Mouse (Mus musculus): Measurements from ENCODE around the gene Caskin1. TPM values are rescaled to one million over a fixed set of nuclear protein-coding genes. Genes with fewer than 3 reads are reported as not detected.
A peak's percentile ranks its signal among the peaks of the same experiment; 100 is the strongest.

Caskin1 gene
- polyA plus RNA-seq (2015; fragmentation: Nextera tagmentation; extraction: Ambion mirVana): 24.7 and 29.1 TPM in 2 replicates

DNA sequence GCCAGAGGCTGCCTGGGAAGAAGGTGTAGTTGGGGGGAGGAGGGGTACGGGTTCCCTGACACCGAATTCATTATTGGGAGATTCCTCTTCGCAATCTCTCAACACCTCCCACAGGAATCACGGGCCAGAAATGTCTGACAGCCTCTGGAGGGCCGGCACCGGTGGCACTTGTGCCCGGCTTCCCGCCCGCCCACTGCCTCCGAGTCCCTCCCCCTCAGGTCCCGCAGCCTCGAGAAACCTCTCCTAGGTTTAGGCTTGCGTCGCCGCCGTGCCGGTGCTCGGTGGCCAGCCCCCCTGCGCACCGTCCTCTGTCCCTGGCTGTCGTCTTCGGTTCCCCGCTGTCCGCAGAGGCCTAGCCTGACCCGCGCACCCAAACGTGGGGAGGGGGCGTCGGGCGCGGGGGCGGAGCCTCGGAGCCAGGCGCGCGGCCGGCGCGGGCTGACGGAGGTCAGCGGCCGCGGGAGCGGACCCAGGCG is at the start of gene Caskin1:
TSS of gene Caskin1 (plus strand) at position 416 of the 476 bp plus-strand sequence.
- Histone ChIP-seq H3K27me3 (no peaks in the 10 kb centered on the region), H3K36me3 (no peaks in the 10 kb centered on the region), H3K27ac (peak within 1 kb of the TSS; percentile 97), H3K9me3 (no peaks in the 10 kb centered on the region), H3K4me3 (replicated peaks) (peak within 1 kb of the TSS; percentile 90), H3K4me2 (replicated peaks) (peak within 1 kb of the TSS; percentile 86), H3K4me1 (replicated peaks) (peaks cover 39% of the 10 kb centered on the region), H3K9ac (replicated peaks) (peak within 1 kb of the TSS; percentile 95)
- WGBS: 1% methylated on average over 42 of the region's 45 CpGs
- peak; percentile 78 for ATAC-seq

DNA sequence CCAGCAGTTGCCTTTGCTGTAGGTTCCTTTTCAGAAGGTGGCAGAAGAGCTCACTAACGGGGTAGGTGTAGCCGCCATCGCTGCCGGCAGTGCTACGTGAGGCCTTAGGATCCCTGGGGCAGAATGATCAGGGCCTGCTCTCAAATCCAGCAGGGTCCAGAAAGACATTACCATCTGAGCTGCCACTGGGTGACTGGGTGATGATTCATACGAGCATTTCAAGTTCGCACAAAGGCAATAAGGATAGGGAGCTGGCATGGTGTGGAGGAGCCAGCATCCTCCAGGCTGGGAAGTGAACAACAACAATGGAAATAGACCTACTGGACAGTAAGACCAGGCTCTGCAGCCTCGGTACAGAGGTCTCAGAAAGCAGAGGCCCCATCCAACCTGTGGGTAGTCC is 48.0 kb upstream of the Caskin1 start:
- H3K4me1 ChIP-seq (replicated peaks): no peaks in the 10 kb centered on the region
- no peak overlapping the region for H3K27ac ChIP-seq
- H3K9me3 ChIP-seq: no peaks in the 10 kb centered on the region
- H3K4me3 ChIP-seq (replicated peaks): no peak overlapping the region
- H3K9ac ChIP-seq (replicated peaks): no peak overlapping the region
- H3K4me2 ChIP-seq (replicated peaks): no peak overlapping the region
- WGBS: 92% methylated on average over 8 of the region's 8 CpGs
- H3K36me3 ChIP-seq: peaks cover 88% of the 10 kb centered on the region
- H3K27me3 ChIP-seq: no peaks in the 10 kb centered on the region
- ATAC-seq: no peak

DNA sequence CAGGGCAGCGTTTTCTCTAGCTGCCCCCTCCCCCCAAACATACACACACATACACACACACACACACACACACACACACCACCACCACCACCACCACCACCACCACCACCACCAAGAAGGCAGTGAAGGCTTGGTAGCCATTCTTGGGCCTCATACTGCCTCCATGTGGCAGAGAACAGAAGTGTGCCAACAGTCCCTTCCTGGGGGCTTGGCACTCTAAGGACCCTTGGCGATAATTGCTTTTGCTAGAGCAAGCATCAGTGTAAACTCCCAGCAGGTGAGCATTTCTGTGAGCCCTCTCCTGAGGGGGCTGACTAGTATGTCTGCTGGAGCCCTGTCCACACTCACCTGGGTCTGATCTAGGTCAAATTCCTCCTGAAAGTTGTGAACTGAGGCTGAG is 47.3 kb upstream of the Caskin1 start:
- no peaks in the 10 kb centered on the region for H3K27me3 ChIP-seq
- H3K9ac ChIP-seq (replicated peaks): no peak overlapping the region
- H3K9me3 ChIP-seq: no peaks in the 10 kb centered on the region
- ATAC-seq: no peak
- no peaks in the 10 kb centered on the region for H3K4me1 ChIP-seq (replicated peaks)
- no peak overlapping the region for H3K4me3 ChIP-seq (replicated peaks)
- H3K4me2 ChIP-seq (replicated peaks): no peak overlapping the region
- H3K27ac ChIP-seq: no peak overlapping the region
- 37% methylated on average over 2 of the region's 2 CpGs for WGBS
- peaks cover 88% of the 10 kb centered on the region for H3K36me3 ChIP-seq

DNA sequence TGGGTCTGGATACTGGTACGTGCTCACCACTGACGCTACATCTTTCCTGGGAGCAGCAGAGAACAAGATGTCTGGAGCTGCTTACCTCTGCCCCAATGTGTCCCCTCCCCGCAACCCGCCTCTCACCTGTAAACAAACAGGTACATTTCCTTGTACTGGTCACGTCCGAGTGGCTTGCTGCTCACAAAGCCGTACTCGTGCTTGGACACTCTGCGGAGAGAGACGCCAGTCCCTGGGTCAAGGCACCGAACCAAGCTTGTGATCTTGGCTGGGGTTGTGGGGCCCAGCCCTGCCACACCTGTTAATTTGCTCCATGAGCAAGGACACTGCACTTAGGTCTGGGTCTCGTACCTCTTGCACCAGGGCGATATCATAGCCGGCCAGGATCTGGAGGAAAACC is 46.3 kb upstream of the Caskin1 start:
- 90% methylated on average over 14 of the region's 14 CpGs for WGBS

DNA sequence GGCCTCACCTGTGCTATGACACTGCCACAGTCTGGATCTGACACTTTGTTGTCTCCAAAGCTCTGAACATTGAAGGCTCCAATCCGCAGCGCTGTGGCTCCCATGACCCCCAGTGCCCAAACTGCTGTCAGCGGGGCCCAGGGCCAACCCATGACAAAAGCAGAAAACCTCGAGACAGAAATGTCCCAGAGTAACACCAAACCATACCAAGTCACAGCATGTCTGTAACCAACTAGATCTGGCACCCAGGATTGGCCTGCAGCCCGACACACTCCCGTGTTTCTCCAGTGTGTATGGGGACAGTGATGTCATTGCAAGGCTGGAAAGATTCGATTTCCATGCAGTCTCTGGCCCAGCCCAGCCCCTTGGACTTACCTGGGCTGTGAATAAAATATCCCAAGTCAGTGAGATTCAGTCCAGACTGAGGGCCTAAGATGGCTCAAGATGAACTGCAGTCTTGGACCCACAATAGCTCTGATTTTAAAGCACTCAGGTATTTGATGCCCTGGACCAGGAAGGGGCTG is 45.7 kb upstream of the Caskin1 start, which contains the start of gene Dnase1l2:
TSS of gene Dnase1l2 (minus strand) at position 474 of the 524 bp plus-strand sequence.
- ATAC-seq: no peak
- H3K4me3 ChIP-seq (replicated peaks): no peak within 1 kb of the TSS
- H3K27ac ChIP-seq: no peak within 1 kb of the TSS
- H3K27me3 ChIP-seq: no peaks in the 10 kb centered on the region
- no peaks in the 10 kb centered on the region for H3K9me3 ChIP-seq
- no peak within 1 kb of the TSS for H3K4me2 ChIP-seq (replicated peaks)
- H3K36me3 ChIP-seq: peaks cover 98% of the 10 kb centered on the region
- H3K9ac ChIP-seq (replicated peaks): no peak within 1 kb of the TSS
- WGBS: 81% methylated on average over 7 of the region's 7 CpGs
- no peaks in the 10 kb centered on the region for H3K4me1 ChIP-seq (replicated peaks)

More for the DNA sequence above, 46.3 kb upstream of the Caskin1 start:
- Histone ChIP-seq H3K4me1 (replicated peaks) (no peaks in the 10 kb centered on the region), H3K9me3 (no peaks in the 10 kb centered on the region), H3K9ac (replicated peaks) (no peak overlapping the region), H3K27me3 (no peaks in the 10 kb centered on the region), H3K4me3 (replicated peaks) (no peak overlapping the region), H3K4me2 (replicated peaks) (no peak overlapping the region), H3K27ac (no peak overlapping the region), H3K36me3 (peaks cover 96% of the 10 kb centered on the region)
- ATAC-seq: no peak

DNA sequence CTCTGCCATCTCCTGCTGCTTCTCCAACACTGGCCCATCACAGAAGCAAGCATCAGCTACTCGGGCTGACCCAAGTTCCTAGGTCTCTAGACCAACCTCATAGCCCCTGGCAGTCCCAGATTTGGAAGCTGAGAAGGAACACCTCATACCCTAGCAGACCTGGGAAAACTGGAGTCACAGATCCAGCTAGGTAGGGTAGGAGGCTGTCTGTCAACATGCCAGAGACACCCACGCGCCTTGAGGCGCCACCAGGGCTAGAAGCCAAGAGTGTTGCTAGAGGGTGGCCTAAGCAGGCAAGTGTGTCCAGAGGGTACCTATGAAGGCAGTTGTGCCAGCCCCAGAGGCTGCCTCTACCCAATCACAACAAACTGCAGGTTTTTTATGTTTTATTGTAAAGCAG is 45.0 kb upstream of the Caskin1 start:
- Histone ChIP-seq H3K4me3 (replicated peaks) (no peak overlapping the region), H3K27me3 (no peaks in the 10 kb centered on the region), H3K9ac (replicated peaks) (no peak overlapping the region), H3K9me3 (no peaks in the 10 kb centered on the region), H3K4me2 (replicated peaks) (no peak overlapping the region), H3K4me1 (replicated peaks) (no peaks in the 10 kb centered on the region), H3K27ac (no peak overlapping the region), H3K36me3 (peaks cover 98% of the 10 kb centered on the region)
- ATAC-seq: no peak
- WGBS: 98% methylated on average over 4 of the region's 4 CpGs

DNA sequence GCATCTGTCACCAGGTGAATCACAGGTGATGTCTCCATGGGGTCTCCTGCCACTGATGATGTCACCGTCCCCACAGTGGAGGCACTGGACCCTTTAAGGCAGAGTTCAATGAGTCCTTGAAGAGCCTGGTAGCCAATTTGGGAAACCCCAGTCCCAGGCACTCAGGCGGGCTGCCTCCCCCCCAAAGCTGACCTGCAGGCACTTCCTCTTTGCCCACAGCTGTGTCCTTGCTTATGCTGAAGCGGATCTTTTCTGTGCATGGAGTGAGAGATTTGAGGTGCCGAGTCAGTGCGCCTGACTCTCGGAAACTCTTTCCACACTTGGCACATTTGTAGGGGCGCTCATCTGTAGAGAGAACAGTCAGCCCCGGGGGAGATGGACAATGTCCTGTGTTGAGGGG is 41.8 kb upstream of the Caskin1 start:
- Histone ChIP-seq H3K9ac (replicated peaks) (no peak overlapping the region), H3K4me2 (replicated peaks) (no peak overlapping the region), H3K4me3 (replicated peaks) (no peak overlapping the region), H3K4me1 (replicated peaks) (no peaks in the 10 kb centered on the region), H3K27me3 (no peaks in the 10 kb centered on the region), H3K27ac (no peak overlapping the region), H3K9me3 (no peaks in the 10 kb centered on the region), H3K36me3 (peaks cover 100% of the 10 kb centered on the region)
- no peak for ATAC-seq
- 95% methylated on average over 8 of the region's 8 CpGs for whole genome bisulfite sequencing

DNA sequence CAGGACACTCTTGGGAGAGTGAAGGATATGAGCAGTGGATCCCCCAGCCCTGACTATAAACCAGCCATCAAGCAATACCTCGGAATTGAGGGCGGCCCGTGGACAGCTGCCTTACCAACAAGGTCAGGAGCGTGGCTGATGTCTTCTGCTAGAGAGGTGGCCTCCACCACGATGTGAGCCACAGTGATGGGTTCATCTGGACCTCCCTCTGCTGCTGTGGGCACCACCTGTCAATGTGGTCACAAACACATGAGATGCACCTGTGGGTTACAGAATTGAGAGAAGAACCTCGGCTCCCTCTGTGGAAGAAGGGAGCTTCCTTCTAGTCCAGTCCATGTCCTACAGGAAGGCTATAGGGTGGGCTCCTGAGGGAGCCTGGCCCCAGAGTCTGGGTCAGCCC is 38.9 kb upstream of the Caskin1 start:
- no peak for ATAC-seq
- WGBS: 94% methylated on average over 6 of the region's 6 CpGs
- Histone ChIP-seq H3K4me3 (replicated peaks) (no peak overlapping the region), H3K4me1 (replicated peaks) (peaks cover 15% of the 10 kb centered on the region), H3K9ac (replicated peaks) (no peak overlapping the region), H3K27ac (no peak overlapping the region), H3K36me3 (peaks cover 74% of the 10 kb centered on the region), H3K4me2 (replicated peaks) (no peak overlapping the region), H3K9me3 (no peaks in the 10 kb centered on the region), H3K27me3 (no peaks in the 10 kb centered on the region)

DNA sequence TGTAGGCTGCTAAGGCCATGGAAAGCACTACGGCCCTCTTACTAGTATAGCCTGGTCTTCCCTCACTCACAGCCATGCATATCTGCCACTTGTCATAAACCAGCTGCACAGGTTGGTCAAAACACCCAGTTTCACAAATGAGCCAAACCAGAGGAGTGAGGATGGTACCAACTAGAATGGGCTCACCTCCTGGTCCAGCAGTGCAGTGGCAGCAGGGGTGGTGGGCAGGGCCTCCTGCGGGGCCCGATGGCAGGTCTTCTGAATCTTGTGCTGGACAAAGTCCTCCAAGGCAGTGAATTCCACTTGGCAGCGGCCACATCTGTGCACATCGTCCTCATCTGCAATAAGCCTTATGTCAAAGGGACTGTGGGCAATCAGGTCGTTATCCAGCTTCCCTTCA is 37.2 kb upstream of the Caskin1 start:
- Histone ChIP-seq H3K9ac (replicated peaks) (no peak overlapping the region), H3K4me3 (replicated peaks) (no peak overlapping the region), H3K36me3 (peaks cover 57% of the 10 kb centered on the region), H3K4me1 (replicated peaks) (peaks cover 15% of the 10 kb centered on the region), H3K4me2 (replicated peaks) (no peak overlapping the region), H3K9me3 (no peaks in the 10 kb centered on the region), H3K27me3 (no peaks in the 10 kb centered on the region), H3K27ac (no peak overlapping the region)
- WGBS: 97% methylated on average over 6 of the region's 6 CpGs
- no peak for ATAC-seq

DNA sequence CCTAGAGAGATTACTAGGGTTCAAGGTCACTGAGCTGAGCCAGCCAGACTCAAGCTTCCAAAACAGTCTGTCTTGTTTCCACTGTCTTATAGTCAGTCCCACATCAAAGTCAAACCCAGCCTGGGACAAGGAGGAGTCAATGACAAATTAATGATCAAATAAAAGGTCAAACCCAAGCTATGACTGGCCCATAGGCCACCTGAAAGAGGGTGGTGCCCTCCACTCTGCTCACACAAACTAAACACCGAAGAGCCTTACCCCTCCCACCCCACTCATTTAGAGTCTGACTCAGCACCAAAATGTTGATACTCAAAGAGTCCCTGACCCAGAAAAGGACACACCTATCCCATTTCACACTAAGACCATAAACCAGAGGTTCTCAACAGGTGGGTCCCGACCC is 35.0 kb upstream of the Caskin1 start:
- Histone ChIP-seq H3K36me3 (peaks cover 36% of the 10 kb centered on the region), H3K4me1 (replicated peaks) (peaks cover 15% of the 10 kb centered on the region), H3K4me2 (replicated peaks) (peak overlapping the region; percentile 85; the same call in 1 of the 2 replicates), H3K9me3 (no peaks in the 10 kb centered on the region), H3K9ac (replicated peaks) (no peak overlapping the region), H3K4me3 (replicated peaks) (peak overlapping the region; percentile 88; the same call in 1 of the 2 replicates), H3K27ac (no peak overlapping the region), H3K27me3 (no peaks in the 10 kb centered on the region)
- WGBS: 95% methylated on average over 2 of the region's 2 CpGs
- no peak for ATAC-seq

DNA sequence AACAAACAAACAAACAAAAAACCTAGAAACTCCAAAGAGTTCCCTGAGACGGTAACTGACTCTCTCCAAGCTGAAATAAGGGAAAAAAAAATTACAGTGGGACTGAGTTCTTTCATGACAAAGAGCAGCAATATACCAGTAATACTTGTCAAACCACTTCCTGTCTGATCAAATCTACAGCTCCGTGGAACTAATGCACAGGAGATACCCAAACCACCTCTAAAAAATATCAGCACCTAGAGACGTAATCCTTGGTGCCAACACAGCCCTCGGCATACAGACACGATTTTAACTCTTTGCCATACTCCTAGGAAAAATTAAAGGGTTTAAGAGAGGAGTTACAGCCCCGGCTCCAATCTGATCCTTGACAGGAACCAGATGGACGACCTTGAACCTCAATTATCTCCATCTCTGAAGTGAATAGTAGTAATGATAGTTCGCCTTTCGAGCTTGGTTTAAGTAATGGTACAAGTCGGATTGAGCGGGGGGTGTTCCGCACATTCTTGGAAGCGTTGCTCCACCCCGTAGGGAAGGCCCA is 34.1 kb upstream of the Caskin1 start:
- H3K36me3 ChIP-seq: peaks cover 26% of the 10 kb centered on the region
- H3K4me1 ChIP-seq (replicated peaks): peaks cover 15% of the 10 kb centered on the region
- H3K4me3 ChIP-seq (replicated peaks): peak overlapping the region; percentile 88
- 10% methylated on average over 14 of the region's 14 CpGs for WGBS
- H3K27me3 ChIP-seq: no peaks in the 10 kb centered on the region
- peak overlapping the region; percentile 91 for H3K27ac ChIP-seq
- peak overlapping the region; percentile 90 for H3K9ac ChIP-seq (replicated peaks)
- no peak for ATAC-seq
- H3K4me2 ChIP-seq (replicated peaks): peak overlapping the region; percentile 85
- H3K9me3 ChIP-seq: no peaks in the 10 kb centered on the region

DNA sequence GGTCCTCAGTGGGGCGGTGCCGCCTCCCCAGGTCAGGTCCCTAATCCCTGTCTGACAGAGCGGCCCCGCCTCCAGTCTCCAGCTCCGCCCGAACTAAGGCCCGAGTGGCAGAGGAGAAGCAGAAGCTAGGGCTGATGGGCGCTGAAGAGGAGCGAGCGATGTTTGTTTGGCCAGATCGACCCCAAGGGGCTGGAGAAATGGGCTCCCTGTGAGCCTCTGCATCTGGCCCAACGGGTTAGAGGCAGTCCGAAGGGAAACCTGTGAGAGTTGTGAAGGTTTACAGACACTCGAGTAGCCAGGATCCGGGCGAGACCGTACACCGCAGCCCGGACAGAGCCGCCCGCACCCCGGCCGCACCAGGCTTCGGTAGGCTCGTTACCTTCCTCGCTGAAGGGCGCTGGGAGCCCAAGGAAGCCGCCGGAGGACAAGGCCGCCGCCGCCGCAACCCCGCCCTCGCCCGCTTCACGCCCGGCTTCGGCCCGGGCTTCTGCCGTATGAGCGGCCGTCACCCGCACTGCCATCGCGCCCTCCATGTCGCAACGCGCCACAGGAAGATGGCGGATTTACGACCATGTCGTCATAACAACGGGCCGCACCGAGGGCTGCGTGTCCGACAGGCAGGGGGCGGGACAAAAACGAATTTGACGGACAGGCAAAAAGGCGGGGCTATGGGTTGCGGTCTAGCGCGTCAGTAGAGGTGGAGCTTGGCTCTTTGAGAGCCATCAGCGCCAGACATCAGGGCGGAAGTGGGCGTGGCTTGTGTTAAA is 33.5 kb upstream of the Caskin1 start:
- Histone ChIP-seq H3K9ac (replicated peaks) (peak overlapping the region; percentile 90), H3K36me3 (peaks cover 20% of the 10 kb centered on the region), H3K27ac (peak overlapping the region; percentile 91), H3K4me1 (replicated peaks) (peaks cover 15% of the 10 kb centered on the region), H3K9me3 (no peaks in the 10 kb centered on the region), H3K4me3 (replicated peaks) (peak overlapping the region; percentile 88), H3K4me2 (replicated peaks) (peak overlapping the region; percentile 85), H3K27me3 (no peaks in the 10 kb centered on the region)
- ATAC-seq: peak; percentile 93
- WGBS: under 1% methylated on average over 67 of the region's 67 CpGs
